Mouse (Mus musculus): Measurements from ENCODE around the gene Slc4a8.

DNA sequence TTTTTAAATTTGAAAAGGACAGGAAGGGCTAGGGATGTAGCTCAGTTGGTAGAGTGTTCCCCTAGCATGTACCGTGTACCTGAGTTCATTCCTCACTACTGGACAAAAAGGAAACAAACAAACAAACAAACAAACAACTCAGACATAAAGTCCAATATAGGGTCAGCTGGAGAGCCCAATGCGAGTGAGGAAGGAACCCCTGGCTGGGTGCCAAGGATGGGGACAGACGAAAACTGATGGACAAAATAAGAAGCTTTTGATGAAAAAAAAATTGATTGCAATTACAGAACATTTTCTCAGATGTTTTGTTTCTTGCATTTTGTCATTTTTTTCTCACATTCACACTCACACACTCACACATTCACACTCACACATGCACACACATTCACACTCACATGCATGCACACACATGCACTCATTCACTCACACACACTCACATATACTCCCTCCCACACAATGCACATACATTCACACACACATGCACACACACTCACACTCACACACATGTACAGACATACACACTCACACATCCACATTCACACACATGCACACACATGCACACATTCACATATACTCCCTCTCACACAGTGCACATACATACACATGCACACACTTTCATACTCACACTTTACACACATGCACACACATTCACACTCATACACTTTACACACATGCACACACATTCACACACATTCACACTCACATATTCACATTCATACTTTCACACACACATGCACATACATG, 5.5 kb upstream of the Slc4a8 start:
- TF ChIP-seq POLR2A (IDR thresholded peaks at IDR 0.05; ENCODE audit: insufficient read depth, low read depth, low read length): no peak
- no peak for TF ChIP-seq CTCF (IDR thresholded peaks at IDR 0.05; ENCODE audit: insufficient read depth, low read depth, low read length)
